Mouse (Mus musculus) left cerebral cortex, adult 2 months (tissue): ENCODE measurements around the gene Lrrk1. TPM values are rescaled to one million over a fixed set of nuclear protein-coding genes. Genes with fewer than 3 reads are reported as not detected.

Experiments used
- DNase-seq, 2 experiments: peaks; one replicate each; pipeline ENCODE4 v3.0.0; 2021 to 2022; ENCODE audit warnings: low spot score in 2 of 2, mixed read lengths in 1 of 2; ENCODE audit errors: extremely low spot score in 1 of 2
- H3K27ac ChIP-seq: fragments of 200-600 bp; 2 replicates; pipeline ENCODE4 v1.8.1; 2022
- H3K4me3 ChIP-seq: fragments of 200-600 bp; 2 replicates; pipeline ENCODE4 v1.8.1; 2022
- CTCF ChIP-seq: fragments of 200-600 bp; IDR thresholded peaks from 2 replicates; pipeline ENCODE4 v1.8.1; 2022; ENCODE audit warnings: antibody characterized with exemption, mild to moderate bottlenecking, moderate library complexity
- intact Hi-C: fragments of 180-260 bp; cut with DNase I; formaldehyde crosslinking; loops from one replicate; pipeline ENCODE4 v1.15.1; 2025
- total RNA-seq, 2 experiments: library from RNA; stranded (reverse); gene quantifications; 2 replicates each; pipeline ENCODE4 v1.2.3; 2021

Lrrk1 gene
- total RNA-seq, 2 experiments from 2014 or later = 4.4 TPM

GRCm38 (mm10) chr7:66405541-66405940 lies 17.4 kb upstream of the Lrrk1 start:
- no peak overlapping the region for H3K27ac ChIP-seq
- no peak for DNase-seq
- no peak overlapping the region for H3K4me3 ChIP-seq
- intact Hi-C loops = no loop called here
- TF ChIP-seq CTCF = no peak

GRCm38 (mm10) chr7:66404802-66405201 lies 16.7 kb upstream of the Lrrk1 start:
- no peak for TF ChIP-seq CTCF
- intact Hi-C loops = no loop called here
- no peak for DNase-seq
- no peak overlapping the region for H3K4me3 ChIP-seq
- no peak overlapping the region for H3K27ac ChIP-seq

GRCm38 (mm10) chr7:66404141-66404540 lies 16.0 kb upstream of the Lrrk1 start:
- Histone ChIP-seq H3K4me3 (no peak overlapping the region), H3K27ac (no peak overlapping the region)
- no peak for TF ChIP-seq CTCF
- no peak for DNase-seq
- intact Hi-C loops = no loop called here

GRCm38 (mm10) chr7:66402876-66403275 lies 14.7 kb upstream of the Lrrk1 start:
- Histone ChIP-seq H3K27ac (no peak overlapping the region), H3K4me3 (no peak overlapping the region)
- no peak for TF ChIP-seq CTCF
- intact Hi-C loops = no loop called here
- DNase-seq = no peak

GRCm38 (mm10) chr7:66401605-66402004 lies 13.5 kb upstream of the Lrrk1 start:
- intact Hi-C loops = no loop called here
- Histone ChIP-seq H3K4me3 (no peak overlapping the region), H3K27ac (no peak overlapping the region)
- DNase-seq = no peak
- TF ChIP-seq CTCF = no peak

DNA sequence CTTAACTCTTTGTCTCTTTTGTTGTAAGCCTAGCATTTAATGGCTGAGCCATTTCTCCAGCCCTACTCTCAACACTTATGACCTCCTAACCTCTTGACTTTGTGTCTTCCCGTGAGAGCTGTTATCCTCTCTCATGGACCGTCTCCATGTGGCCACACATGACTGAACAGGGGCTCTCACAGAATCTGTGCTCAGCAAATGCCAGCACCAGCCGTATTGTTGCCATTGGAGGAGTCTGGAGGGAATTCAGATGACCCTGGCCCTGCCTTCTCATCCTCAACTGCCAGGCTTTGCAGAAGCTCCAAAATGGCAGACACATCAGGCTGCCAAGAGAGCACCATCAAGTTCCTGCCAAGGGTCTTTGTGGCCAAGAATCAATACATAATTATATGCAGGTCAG lies 9.1 kb upstream of the Lrrk1 start:
- no peak overlapping the region for H3K27ac ChIP-seq
- no peak for DNase-seq
- no peak for TF ChIP-seq CTCF
- intact Hi-C loops = no loop called here
- no peak overlapping the region for H3K4me3 ChIP-seq

DNA sequence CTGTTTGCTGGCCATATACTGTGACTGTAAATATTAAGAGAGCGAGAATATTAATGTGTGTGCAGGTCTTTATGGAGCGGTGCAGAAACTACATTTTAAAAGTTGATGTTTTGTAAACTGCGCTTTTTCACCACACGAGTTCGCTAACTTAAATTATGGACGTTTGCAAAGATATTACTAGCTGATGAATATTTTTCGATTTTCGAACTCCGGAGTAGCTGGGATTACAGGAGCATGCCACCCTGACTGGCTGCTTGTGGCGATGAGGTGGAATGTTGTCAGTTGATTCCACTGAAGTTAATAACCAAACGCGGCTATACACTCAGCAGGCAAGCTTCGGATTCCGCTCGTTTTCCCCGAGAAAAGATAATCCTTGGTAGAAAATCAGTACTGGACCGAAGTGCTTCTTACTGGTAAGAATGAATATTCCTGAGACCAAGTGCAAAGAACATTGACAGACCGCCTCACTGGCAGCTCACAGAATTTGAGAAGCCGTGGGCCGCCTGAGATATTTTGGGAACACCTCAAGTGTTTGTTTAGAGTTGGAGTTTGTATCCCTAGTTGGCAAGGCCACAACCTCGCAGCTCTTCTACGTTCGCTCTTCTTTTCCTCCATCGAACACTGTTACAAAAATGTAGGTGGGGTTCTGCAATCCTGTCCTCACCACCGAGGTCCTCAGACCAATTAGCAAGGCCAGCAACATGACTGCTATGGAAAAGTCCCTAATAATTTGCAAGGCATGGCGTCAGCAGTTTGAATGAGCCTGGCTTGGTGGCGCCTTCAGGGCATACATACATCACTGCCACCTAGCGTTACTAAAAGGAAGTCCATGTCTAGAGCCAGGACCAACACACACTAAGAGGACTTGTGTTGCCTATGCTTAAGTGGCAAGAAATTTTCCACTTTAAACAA lies 727 bp upstream of the Lrrk1 start:
- peak; percentile 79 for TF ChIP-seq CTCF
- Histone ChIP-seq H3K27ac (peak overlapping the region; percentile 85), H3K4me3 (peak overlapping the region; percentile 62)
- DNase-seq = peak; percentile 44 to 56
- intact Hi-C loops = loop anchor here (1.0 to 2.0 kb wide), 2 partner anchors 80 to 286 kb away; no protein-coding TSS in a partner anchor

DNA sequence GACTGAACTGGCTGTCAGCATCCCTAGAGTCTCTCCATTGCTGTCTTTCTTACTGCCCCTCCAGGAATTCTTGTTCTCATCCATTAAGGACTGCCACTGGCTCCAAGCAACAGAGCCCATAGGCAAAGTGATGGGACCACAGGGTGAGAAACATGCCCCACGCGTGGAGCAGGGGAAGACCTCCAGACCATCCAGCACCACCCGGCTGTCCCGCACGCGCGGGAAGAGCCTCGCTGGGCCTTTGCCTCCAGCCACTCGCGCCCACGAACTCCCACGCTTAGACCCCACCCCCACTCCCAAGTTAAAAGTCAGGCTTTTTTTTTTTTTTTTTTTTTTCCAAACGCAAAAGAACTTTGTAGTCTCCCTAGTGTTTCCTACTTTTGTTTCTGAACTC lies 734 bp downstream of the Lrrk1 start:
- no peak for DNase-seq
- Histone ChIP-seq H3K27ac (no peak overlapping the region), H3K4me3 (peak overlapping the region; percentile 62)
- TF ChIP-seq CTCF = no peak
- intact Hi-C loops = no loop called here

- Histone ChIP-seq H3K27ac (no peak overlapping the region), H3K4me3 (no peak overlapping the region)
- intact Hi-C loops = no loop called here
- no peak for TF ChIP-seq CTCF
- DNase-seq = no peak
Observed at GRCm38 (mm10) chr7:66386411-66386810, 1.7 kb downstream of the Lrrk1 start.

DNA sequence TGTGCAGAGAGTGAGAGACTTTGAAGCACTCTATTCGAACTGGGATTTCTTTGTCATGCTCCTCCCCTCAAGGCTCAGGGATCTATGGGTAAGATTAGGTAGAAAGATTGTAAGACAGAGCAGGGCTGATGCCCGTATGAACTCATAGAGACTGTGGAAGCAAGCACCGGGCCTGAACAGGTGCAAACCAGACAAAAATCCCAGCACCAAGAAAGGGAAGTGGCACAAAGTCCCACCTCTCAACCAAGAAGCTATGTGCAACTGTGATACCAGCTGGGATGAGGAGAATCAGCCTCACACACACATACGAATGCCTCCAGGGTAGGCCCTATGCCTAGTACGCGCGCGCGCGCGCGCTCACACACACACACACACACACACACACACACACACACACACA lies 2.3 kb downstream of the Lrrk1 start:
- no peak overlapping the region for H3K27ac ChIP-seq
- DNase-seq = no peak
- H3K4me3 ChIP-seq = no peak overlapping the region
- intact Hi-C loops = no loop called here
- no peak for TF ChIP-seq CTCF

DNA sequence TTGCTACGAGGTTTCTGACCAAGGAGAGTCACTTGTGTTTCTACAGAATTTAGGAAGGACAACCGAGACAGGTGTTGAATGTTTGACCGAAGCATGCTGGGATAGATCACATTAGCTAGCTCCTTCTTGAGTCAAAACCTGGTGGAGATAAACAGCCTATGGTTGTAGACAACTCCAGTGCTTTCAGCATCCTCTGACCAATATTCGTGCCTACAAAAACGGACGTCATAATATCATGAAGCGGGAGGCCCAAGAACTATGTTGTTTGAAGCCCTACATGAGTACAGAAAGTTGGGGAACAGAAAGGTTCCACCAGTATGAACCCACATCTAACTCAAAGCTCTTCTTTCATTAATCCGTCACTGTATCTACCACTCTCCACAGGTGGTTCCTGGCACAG lies 3.3 kb downstream of the Lrrk1 start:
- DNase-seq = no peak
- Histone ChIP-seq H3K27ac (no peak overlapping the region), H3K4me3 (no peak overlapping the region)
- intact Hi-C loops = no loop called here
- no peak for TF ChIP-seq CTCF

DNA sequence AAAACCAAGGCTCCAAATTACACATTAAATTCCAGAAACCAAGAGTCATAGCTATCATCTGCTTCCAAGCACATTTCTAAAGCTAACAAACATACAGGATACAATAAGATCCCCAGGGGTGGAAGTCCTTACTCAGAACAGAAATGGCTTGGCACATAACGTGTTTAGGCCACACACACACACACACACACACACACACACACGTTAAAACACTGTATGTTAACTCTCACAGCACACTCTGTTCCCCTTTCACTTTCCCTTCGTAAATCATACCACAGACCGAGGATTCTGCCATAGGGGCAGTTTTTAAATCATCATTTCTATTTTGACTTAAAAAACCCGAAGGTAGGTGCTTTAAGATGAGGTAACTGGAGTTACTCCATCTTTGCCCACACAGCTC lies 3.9 kb downstream of the Lrrk1 start:
- Histone ChIP-seq H3K4me3 (no peak overlapping the region), H3K27ac (no peak overlapping the region)
- DNase-seq = no peak
- TF ChIP-seq CTCF = no peak
- intact Hi-C loops = no loop called here

- no peak for TF ChIP-seq CTCF
- DNase-seq = no peak
Observed at GRCm38 (mm10) chr7:66376560-66376959, 11.6 kb downstream of the Lrrk1 start.

More at GRCm38 (mm10) chr7:66376560-66376959, 11.6 kb downstream of the Lrrk1 start:
- Histone ChIP-seq H3K27ac (no peak overlapping the region), H3K4me3 (no peak overlapping the region)
- intact Hi-C loops = no loop called here
